Mouse (Mus musculus): ENCODE results near the gene Exosc10. TPM values are rescaled to one million over a fixed set of nuclear protein-coding genes. Genes with fewer than 3 reads are reported as not detected.
A peak's percentile ranks its signal among the peaks of the same experiment; 100 is the strongest.

The Exosc10 gene
- polyA plus RNA-seq, 1 experiment from 2014 or later = 115 TPM

- Histone ChIP-seq H3K27me3 (ENCODE audit: low read depth, poor library complexity, severe bottlenecking) (no peaks in the 10 kb centered on the region), H3K4me1 (no peaks in the 10 kb centered on the region; the same call in 1 of the 2 replicates), H3K36me3 (peaks cover 35% of the 10 kb centered on the region), H3K27ac (no peak within 1 kb of the TSS), H3K9me3 (replicated peaks) (no peaks in the 10 kb centered on the region; the same call in 1 of the 2 replicates), H3K4me3 (no peak within 1 kb of the TSS)
- WGBS = 95% methylated on average over 14 of the region's 14 CpGs
- no peak for DNase-seq (ENCODE audit: low spot score)
Measured at GRCm38 (mm10) chr4:148602357-148603120, 44.3 kb downstream of the Exosc10 start, which contains the start of gene Masp2. TSS of gene Masp2 (plus strand) at chr4:148602554.

GRCm38 (mm10) chr4:148603376-148604139 is 45.3 kb downstream of the Exosc10 start:
- Histone ChIP-seq H3K27ac (no peak overlapping the region), H3K27me3 (ENCODE audit: low read depth, poor library complexity, severe bottlenecking) (no peaks in the 10 kb centered on the region), H3K36me3 (peaks cover 31% of the 10 kb centered on the region), H3K9me3 (replicated peaks) (no peaks in the 10 kb centered on the region; the same call in 1 of the 2 replicates), H3K4me1 (no peaks in the 10 kb centered on the region; the same call in 1 of the 2 replicates), H3K4me3 (no peak overlapping the region)
- no peak for DNase-seq (ENCODE audit: low spot score)
- 69% methylated on average over 10 of the region's 10 CpGs for WGBS

GRCm38 (mm10) chr4:148604141-148604540 is 45.9 kb downstream of the Exosc10 start:
- Histone ChIP-seq H3K27me3 (ENCODE audit: low read depth, poor library complexity, severe bottlenecking) (no peaks in the 10 kb centered on the region), H3K4me1 (no peaks in the 10 kb centered on the region; the same call in 1 of the 2 replicates), H3K9me3 (replicated peaks) (no peaks in the 10 kb centered on the region), H3K27ac (no peak overlapping the region), H3K36me3 (peaks cover 28% of the 10 kb centered on the region), H3K4me3 (no peak overlapping the region)
- peak; percentile 29 for DNase-seq (ENCODE audit: low spot score)
- WGBS = 74% methylated on average over 7 of the region's 7 CpGs

- Histone ChIP-seq H3K36me3 (peaks cover 28% of the 10 kb centered on the region), H3K4me3 (no peak overlapping the region), H3K4me1 (no peaks in the 10 kb centered on the region; the same call in 1 of the 2 replicates), H3K9me3 (replicated peaks) (no peaks in the 10 kb centered on the region), H3K27me3 (ENCODE audit: low read depth, poor library complexity, severe bottlenecking) (no peaks in the 10 kb centered on the region), H3K27ac (no peak overlapping the region)
- 90% methylated on average over 3 of the region's 3 CpGs for WGBS
- peak; percentile 77 for DNase-seq (ENCODE audit: low spot score)
Measured at GRCm38 (mm10) chr4:148604541-148605165, 46.4 kb downstream of the Exosc10 start.

GRCm38 (mm10) chr4:148607758-148608157 is 49.5 kb downstream of the Exosc10 start:
- DNase-seq (ENCODE audit: low spot score) = peak; percentile 64
- WGBS = 28% methylated on average over 5 of the region's 5 CpGs

GRCm38 (mm10) chr4:148609805-148610204 is 51.6 kb downstream of the Exosc10 start:
- H3K4me3 ChIP-seq = no peak overlapping the region
- H3K27ac ChIP-seq = no peak overlapping the region
- DNase-seq (ENCODE audit: low spot score) = no peak
- H3K4me1 ChIP-seq = no peaks in the 10 kb centered on the region
- peaks cover 67% of the 10 kb centered on the region for H3K36me3 ChIP-seq
- H3K9me3 ChIP-seq (replicated peaks) = no peaks in the 10 kb centered on the region
- WGBS = 90% methylated on average over 5 of the region's 5 CpGs
- no peaks in the 10 kb centered on the region for H3K27me3 ChIP-seq (ENCODE audit: low read depth, poor library complexity, severe bottlenecking)

More at GRCm38 (mm10) chr4:148607758-148608157, 49.5 kb downstream of the Exosc10 start:
- Histone ChIP-seq H3K27me3 (ENCODE audit: low read depth, poor library complexity, severe bottlenecking) (no peaks in the 10 kb centered on the region), H3K27ac (no peak overlapping the region), H3K4me1 (no peaks in the 10 kb centered on the region; the same call in 1 of the 2 replicates), H3K9me3 (replicated peaks) (no peaks in the 10 kb centered on the region), H3K36me3 (peaks cover 48% of the 10 kb centered on the region), H3K4me3 (no peak overlapping the region)

GRCm38 (mm10) chr4:148610631-148611364 is 52.6 kb downstream of the Exosc10 start:
- no peak for DNase-seq (ENCODE audit: low spot score)
- H3K9me3 ChIP-seq (replicated peaks) = no peaks in the 10 kb centered on the region
- H3K36me3 ChIP-seq = peaks cover 77% of the 10 kb centered on the region
- H3K4me1 ChIP-seq = no peaks in the 10 kb centered on the region
- H3K27me3 ChIP-seq (ENCODE audit: low read depth, poor library complexity, severe bottlenecking) = no peaks in the 10 kb centered on the region
- H3K4me3 ChIP-seq = no peak overlapping the region
- H3K27ac ChIP-seq = no peak overlapping the region
- 81% methylated on average over 5 of the region's 5 CpGs for WGBS

GRCm38 (mm10) chr4:148612557-148612956 is 54.3 kb downstream of the Exosc10 start:
- DNase-seq (ENCODE audit: low spot score) = no peak
- no peak overlapping the region for H3K27ac ChIP-seq
- no peaks in the 10 kb centered on the region for H3K27me3 ChIP-seq (ENCODE audit: low read depth, poor library complexity, severe bottlenecking)
- no peaks in the 10 kb centered on the region for H3K4me1 ChIP-seq
- no peaks in the 10 kb centered on the region for H3K9me3 ChIP-seq (replicated peaks)
- H3K36me3 ChIP-seq = peaks cover 91% of the 10 kb centered on the region
- 75% methylated on average over 4 of the region's 4 CpGs for WGBS
- H3K4me3 ChIP-seq = no peak overlapping the region

- H3K36me3 ChIP-seq = peaks cover 96% of the 10 kb centered on the region
- H3K9me3 ChIP-seq (replicated peaks) = no peaks in the 10 kb centered on the region
- H3K4me1 ChIP-seq = no peaks in the 10 kb centered on the region
- no peak overlapping the region for H3K27ac ChIP-seq
- WGBS = 85% methylated on average over 9 of the region's 9 CpGs
- H3K4me3 ChIP-seq = no peak overlapping the region
- no peak for DNase-seq (ENCODE audit: low spot score)
- H3K27me3 ChIP-seq (ENCODE audit: low read depth, poor library complexity, severe bottlenecking) = no peaks in the 10 kb centered on the region
Measured at GRCm38 (mm10) chr4:148613738-148614137, 55.5 kb downstream of the Exosc10 start.

GRCm38 (mm10) chr4:148619805-148620204 is 61.6 kb downstream of the Exosc10 start:
- no peaks in the 10 kb centered on the region for H3K9me3 ChIP-seq (replicated peaks)
- H3K27ac ChIP-seq = no peak overlapping the region
- H3K27me3 ChIP-seq (ENCODE audit: low read depth, poor library complexity, severe bottlenecking) = no peaks in the 10 kb centered on the region
- H3K4me1 ChIP-seq = peaks cover 11% of the 10 kb centered on the region
- WGBS = 79% methylated on average over 1 of the region's 1 CpGs
- peaks cover 100% of the 10 kb centered on the region for H3K36me3 ChIP-seq
- DNase-seq (ENCODE audit: low spot score) = no peak
- H3K4me3 ChIP-seq = no peak overlapping the region

- H3K27ac ChIP-seq = no peak overlapping the region
- DNase-seq (ENCODE audit: low spot score) = no peak
- H3K27me3 ChIP-seq (ENCODE audit: low read depth, poor library complexity, severe bottlenecking) = no peaks in the 10 kb centered on the region
- WGBS = 91% methylated on average over 1 of the region's 1 CpGs
- peaks cover 96% of the 10 kb centered on the region for H3K36me3 ChIP-seq
- H3K4me3 ChIP-seq = no peak overlapping the region
- H3K9me3 ChIP-seq (replicated peaks) = no peaks in the 10 kb centered on the region
- peaks cover 16% of the 10 kb centered on the region for H3K4me1 ChIP-seq
Measured at GRCm38 (mm10) chr4:148620718-148621117, 62.5 kb downstream of the Exosc10 start.

- H3K9me3 ChIP-seq (replicated peaks) = no peaks in the 10 kb centered on the region
- peaks cover 78% of the 10 kb centered on the region for H3K36me3 ChIP-seq
- DNase-seq (ENCODE audit: low spot score) = no peak
- 96% methylated on average over 4 of the region's 4 CpGs for WGBS
- H3K4me1 ChIP-seq = peaks cover 26% of the 10 kb centered on the region
- no peaks in the 10 kb centered on the region for H3K27me3 ChIP-seq (ENCODE audit: low read depth, poor library complexity, severe bottlenecking)
- no peak overlapping the region for H3K4me3 ChIP-seq
- no peak overlapping the region for H3K27ac ChIP-seq
Measured at GRCm38 (mm10) chr4:148622485-148622884, 64.3 kb downstream of the Exosc10 start.

Measured in limb, embryonic 10.5 days (tissue).